Mouse (Mus musculus): ENCODE results near the gene 9230104L09Rik. TPM values are rescaled to one million over a fixed set of nuclear protein-coding genes. Genes with fewer than 3 reads are reported as not detected.

9230104L09Rik gene
- polyA plus RNA-seq, 1 experiment from 2014 or later = not detected

DNA sequence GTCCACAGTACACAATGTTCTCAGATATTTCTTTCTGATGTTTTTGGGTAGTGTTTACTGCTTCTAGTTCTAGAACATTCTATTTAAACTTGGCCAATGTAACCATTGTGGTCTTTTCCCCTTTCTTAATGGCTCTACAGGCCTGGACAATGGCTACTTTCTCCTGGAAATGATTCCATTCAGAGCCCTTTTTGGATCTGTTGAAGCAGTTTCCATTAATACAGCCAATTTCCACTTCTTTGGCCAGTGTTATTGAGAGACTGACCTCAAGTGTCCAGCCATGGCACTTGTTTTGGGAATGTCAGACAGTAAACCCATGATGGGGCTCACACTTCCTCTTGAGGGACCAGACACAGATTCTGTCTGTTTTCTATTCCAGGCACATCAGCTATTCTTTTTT lies 3.1 kb downstream of the 9230104L09Rik start:
- Histone ChIP-seq H3K27ac (ENCODE audit: low read length) (no peak overlapping the region), H3K9ac (ENCODE audit: low read length) (no peak overlapping the region), H3K4me1 (replicated peaks; ENCODE audit: control insufficient read depth, insufficient read depth, low read length) (peaks cover 5% of the 10 kb centered on the region), H3K9me3 (ENCODE audit: control insufficient read depth, low read length) (no peaks in the 10 kb centered on the region), H3K4me3 (ENCODE audit: low read length) (no peak overlapping the region), H3K27me3 (ENCODE audit: control insufficient read depth, insufficient read depth, low read depth, low read length) (no peaks in the 10 kb centered on the region), H3K36me3 (ENCODE audit: control insufficient read depth, insufficient read depth, low read length) (no peaks in the 10 kb centered on the region), H3K4me2 (ENCODE audit: low read depth, low read length) (no peak overlapping the region)
- no peak for ATAC-seq (ENCODE audit: low read depth)

DNA sequence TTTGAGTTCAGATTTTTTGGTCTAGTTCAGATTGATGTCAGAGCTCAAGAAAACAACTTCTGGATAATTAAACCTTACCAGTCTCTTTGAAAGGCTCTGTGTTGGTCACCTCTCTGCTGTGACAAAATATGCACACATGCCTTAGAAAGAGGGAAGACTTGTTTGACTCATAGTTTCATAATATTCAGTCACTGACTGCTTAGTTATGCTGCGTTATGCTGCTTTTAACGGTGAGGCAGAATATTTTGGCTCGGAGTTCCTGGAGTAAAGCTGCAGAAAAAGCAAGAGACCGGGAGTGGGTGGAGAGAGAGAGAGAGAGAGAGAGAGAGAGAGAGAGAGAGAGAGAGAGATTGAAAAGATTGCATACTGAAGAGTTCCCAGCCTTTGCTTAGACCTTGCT lies 3.8 kb downstream of the 9230104L09Rik start:
- Histone ChIP-seq H3K9ac (ENCODE audit: low read length) (no peak overlapping the region), H3K4me1 (replicated peaks; ENCODE audit: control insufficient read depth, insufficient read depth, low read length) (peaks cover 9% of the 10 kb centered on the region), H3K27me3 (ENCODE audit: control insufficient read depth, insufficient read depth, low read depth, low read length) (no peaks in the 10 kb centered on the region), H3K36me3 (ENCODE audit: control insufficient read depth, insufficient read depth, low read length) (no peaks in the 10 kb centered on the region), H3K9me3 (ENCODE audit: control insufficient read depth, low read length) (no peaks in the 10 kb centered on the region), H3K4me3 (ENCODE audit: low read length) (no peak overlapping the region), H3K4me2 (ENCODE audit: low read depth, low read length) (no peak overlapping the region), H3K27ac (ENCODE audit: low read length) (no peak overlapping the region)
- ATAC-seq (ENCODE audit: low read depth) = no peak
- 71% methylated on average over 4 of the region's 4 CpGs for WGBS

GRCm38 (mm10) chr2:148857506-148857905 lies 7.3 kb downstream of the 9230104L09Rik start:
- H3K36me3 ChIP-seq (ENCODE audit: control insufficient read depth, insufficient read depth, low read length) = no peaks in the 10 kb centered on the region
- no peak overlapping the region for H3K4me2 ChIP-seq (ENCODE audit: low read depth, low read length)
- ATAC-seq (ENCODE audit: low read depth) = no peak
- H3K9ac ChIP-seq (ENCODE audit: low read length) = no peak overlapping the region
- H3K9me3 ChIP-seq (ENCODE audit: control insufficient read depth, low read length) = no peaks in the 10 kb centered on the region
- H3K27ac ChIP-seq (ENCODE audit: low read length) = no peak overlapping the region
- peaks cover 9% of the 10 kb centered on the region for H3K4me1 ChIP-seq (replicated peaks; ENCODE audit: control insufficient read depth, insufficient read depth, low read length)
- no peaks in the 10 kb centered on the region for H3K27me3 ChIP-seq (ENCODE audit: control insufficient read depth, insufficient read depth, low read depth, low read length)
- WGBS = 68% methylated on average over 4 of the region's 4 CpGs
- no peak overlapping the region for H3K4me3 ChIP-seq (ENCODE audit: low read length)

DNA sequence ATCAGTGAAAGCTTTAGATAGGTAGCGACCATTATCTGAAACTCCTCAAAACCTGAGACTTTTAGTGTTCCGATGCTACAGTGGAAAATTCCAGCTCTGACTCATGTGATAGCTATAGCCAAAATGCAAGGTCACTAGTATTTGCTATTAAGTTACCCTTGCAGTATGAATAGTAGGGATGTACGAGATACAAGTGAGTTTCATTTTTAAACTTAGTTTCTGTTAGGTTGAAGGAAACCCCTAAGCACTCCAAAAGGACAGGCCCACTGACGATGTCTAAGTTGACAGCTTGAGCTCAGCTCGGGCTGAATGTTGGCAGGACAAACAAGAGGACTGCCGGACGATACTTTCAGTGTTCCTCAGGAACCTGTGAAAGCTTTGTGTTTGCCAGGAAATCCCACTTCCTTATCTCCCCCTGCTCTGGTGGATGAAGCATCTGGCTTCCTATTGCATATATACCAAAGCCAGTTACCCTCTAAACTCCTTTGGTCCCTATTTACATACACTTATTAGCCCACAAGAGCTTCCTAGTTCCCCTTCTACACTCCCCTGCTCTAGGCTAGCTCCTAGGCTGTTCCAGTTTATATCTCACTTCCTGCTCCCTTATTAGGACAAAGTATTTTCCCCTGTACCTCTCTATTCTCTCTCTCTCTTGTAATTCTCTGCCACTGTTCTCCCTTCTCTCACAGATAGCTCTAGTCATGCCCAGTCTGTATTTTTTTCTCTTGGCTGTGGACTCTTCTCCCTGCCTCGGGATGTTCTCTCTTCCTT lies 8.0 kb downstream of the 9230104L09Rik start:
- peaks cover 9% of the 10 kb centered on the region for H3K4me1 ChIP-seq (replicated peaks; ENCODE audit: control insufficient read depth, insufficient read depth, low read length)
- H3K9ac ChIP-seq (ENCODE audit: low read length) = peak overlapping the region; percentile 35; the same call in 1 of the 2 replicates
- H3K9me3 ChIP-seq (ENCODE audit: control insufficient read depth, low read length) = no peaks in the 10 kb centered on the region
- peak overlapping the region; percentile 16; the same call in 1 of the 2 replicates for H3K4me3 ChIP-seq (ENCODE audit: low read length)
- WGBS = 31% methylated on average over 8 of the region's 8 CpGs
- H3K27ac ChIP-seq (ENCODE audit: low read length) = peak overlapping the region; percentile 57
- H3K4me2 ChIP-seq (ENCODE audit: low read depth, low read length) = peak overlapping the region; percentile 29
- H3K27me3 ChIP-seq (ENCODE audit: control insufficient read depth, insufficient read depth, low read depth, low read length) = no peaks in the 10 kb centered on the region
- H3K36me3 ChIP-seq (ENCODE audit: control insufficient read depth, insufficient read depth, low read length) = no peaks in the 10 kb centered on the region
- peak; percentile 51 for ATAC-seq (ENCODE audit: low read depth)

GRCm38 (mm10) chr2:148851116-148851906 lies 13.5 kb downstream of the 9230104L09Rik start:
- H3K9ac ChIP-seq (ENCODE audit: low read length) = no peak overlapping the region
- H3K4me3 ChIP-seq (ENCODE audit: low read length) = no peak overlapping the region
- H3K9me3 ChIP-seq (ENCODE audit: control insufficient read depth, low read length) = no peaks in the 10 kb centered on the region
- peak overlapping the region; percentile 33; the same call in 1 of the 2 replicates for H3K4me2 ChIP-seq (ENCODE audit: low read depth, low read length)
- no peak overlapping the region for H3K27ac ChIP-seq (ENCODE audit: low read length)
- no peaks in the 10 kb centered on the region for H3K36me3 ChIP-seq (ENCODE audit: control insufficient read depth, insufficient read depth, low read length)
- no peaks in the 10 kb centered on the region for H3K27me3 ChIP-seq (ENCODE audit: control insufficient read depth, insufficient read depth, low read depth, low read length)
- peak; percentile 65 for ATAC-seq (ENCODE audit: low read depth)
- H3K4me1 ChIP-seq (replicated peaks; ENCODE audit: control insufficient read depth, insufficient read depth, low read length) = peaks cover under 1% of the 10 kb centered on the region; the same call in 1 of the 2 replicates
- 34% methylated on average over 8 of the region's 8 CpGs for WGBS

DNA sequence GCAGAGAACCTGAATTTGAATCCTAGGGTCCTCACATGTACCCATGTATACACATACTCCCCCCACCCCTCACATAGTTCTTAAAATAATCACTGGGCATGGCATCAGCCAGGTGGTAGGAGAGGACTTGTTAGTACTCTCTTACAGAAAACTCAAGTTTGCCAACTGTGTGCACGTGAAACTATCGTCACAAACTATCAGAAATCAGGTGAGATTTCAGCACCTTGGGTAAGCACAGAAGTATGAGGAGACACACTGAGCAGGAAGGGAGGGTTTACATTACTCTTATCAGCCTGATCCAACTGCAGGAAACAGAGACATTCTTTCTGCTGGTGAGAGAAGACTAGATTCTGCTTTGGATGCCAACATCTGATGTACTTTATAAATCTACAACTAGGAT lies 25.6 kb downstream of the 9230104L09Rik start:
- Histone ChIP-seq H3K4me1 (replicated peaks; ENCODE audit: control insufficient read depth, insufficient read depth, low read length) (no peaks in the 10 kb centered on the region), H3K27ac (ENCODE audit: low read length) (no peak overlapping the region), H3K4me2 (ENCODE audit: low read depth, low read length) (no peak overlapping the region), H3K4me3 (ENCODE audit: low read length) (no peak overlapping the region), H3K27me3 (ENCODE audit: control insufficient read depth, insufficient read depth, low read depth, low read length) (no peaks in the 10 kb centered on the region), H3K9ac (ENCODE audit: low read length) (no peak overlapping the region), H3K36me3 (ENCODE audit: control insufficient read depth, insufficient read depth, low read length) (no peaks in the 10 kb centered on the region), H3K9me3 (ENCODE audit: control insufficient read depth, low read length) (no peaks in the 10 kb centered on the region)
- no peak for ATAC-seq (ENCODE audit: low read depth)
- WGBS = 38% methylated on average over 2 of the region's 2 CpGs

GRCm38 (mm10) chr2:148838075-148838777 lies 26.6 kb downstream of the 9230104L09Rik start:
- H3K27ac ChIP-seq (ENCODE audit: low read length) = no peak overlapping the region
- ATAC-seq (ENCODE audit: low read depth) = 0 out of 2 replicates have a peak, but pooled peaks have one; percentile 36
- WGBS = 55% methylated on average over 5 of the region's 5 CpGs

DNA sequence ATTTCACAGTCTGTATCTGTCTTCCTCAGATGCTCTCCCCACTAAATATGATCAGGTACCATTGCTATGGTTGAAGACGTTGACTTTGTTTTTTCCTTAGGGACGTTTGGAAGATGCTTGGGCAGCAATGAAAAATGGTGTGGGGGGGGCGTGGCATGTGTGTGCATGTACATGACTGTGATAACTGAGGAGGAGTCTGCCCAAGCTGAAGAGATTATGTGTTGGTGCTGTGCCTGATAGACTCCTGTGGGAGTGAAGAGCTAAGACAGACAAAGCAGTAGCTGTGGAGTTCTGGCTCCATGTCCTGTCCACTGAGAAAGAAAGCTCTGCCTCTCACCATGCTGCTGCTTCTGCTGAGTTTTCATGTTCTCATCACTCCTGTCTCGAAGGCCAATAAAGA lies 29.9 kb downstream of the 9230104L09Rik start, which contains the start of gene Cst9:
Gene Cst9 (plus strand): TSS at position 236 of the 400 bp plus-strand sequence.
- no peaks in the 10 kb centered on the region for H3K27me3 ChIP-seq (ENCODE audit: control insufficient read depth, insufficient read depth, low read depth, low read length)
- 47% methylated on average over 4 of the region's 4 CpGs for WGBS
- H3K4me2 ChIP-seq (ENCODE audit: low read depth, low read length) = no peak within 1 kb of the TSS
- H3K4me1 ChIP-seq (replicated peaks; ENCODE audit: control insufficient read depth, insufficient read depth, low read length) = no peaks in the 10 kb centered on the region
- H3K9ac ChIP-seq (ENCODE audit: low read length) = no peak within 1 kb of the TSS
- no peak for ATAC-seq (ENCODE audit: low read depth)
- no peak within 1 kb of the TSS for H3K4me3 ChIP-seq (ENCODE audit: low read length)
- H3K27ac ChIP-seq (ENCODE audit: low read length) = no peak within 1 kb of the TSS
- no peaks in the 10 kb centered on the region for H3K36me3 ChIP-seq (ENCODE audit: control insufficient read depth, insufficient read depth, low read length)
- no peaks in the 10 kb centered on the region for H3K9me3 ChIP-seq (ENCODE audit: control insufficient read depth, low read length)

More at GRCm38 (mm10) chr2:148838075-148838777, 26.6 kb downstream of the 9230104L09Rik start:
- no peak overlapping the region for H3K9ac ChIP-seq (ENCODE audit: low read length)
- no peak overlapping the region for H3K4me2 ChIP-seq (ENCODE audit: low read depth, low read length)
- no peak overlapping the region for H3K4me3 ChIP-seq (ENCODE audit: low read length)
- no peaks in the 10 kb centered on the region for H3K36me3 ChIP-seq (ENCODE audit: control insufficient read depth, insufficient read depth, low read length)
- H3K9me3 ChIP-seq (ENCODE audit: control insufficient read depth, low read length) = no peaks in the 10 kb centered on the region
- H3K27me3 ChIP-seq (ENCODE audit: control insufficient read depth, insufficient read depth, low read depth, low read length) = no peaks in the 10 kb centered on the region
- no peaks in the 10 kb centered on the region for H3K4me1 ChIP-seq (replicated peaks; ENCODE audit: control insufficient read depth, insufficient read depth, low read length)

DNA sequence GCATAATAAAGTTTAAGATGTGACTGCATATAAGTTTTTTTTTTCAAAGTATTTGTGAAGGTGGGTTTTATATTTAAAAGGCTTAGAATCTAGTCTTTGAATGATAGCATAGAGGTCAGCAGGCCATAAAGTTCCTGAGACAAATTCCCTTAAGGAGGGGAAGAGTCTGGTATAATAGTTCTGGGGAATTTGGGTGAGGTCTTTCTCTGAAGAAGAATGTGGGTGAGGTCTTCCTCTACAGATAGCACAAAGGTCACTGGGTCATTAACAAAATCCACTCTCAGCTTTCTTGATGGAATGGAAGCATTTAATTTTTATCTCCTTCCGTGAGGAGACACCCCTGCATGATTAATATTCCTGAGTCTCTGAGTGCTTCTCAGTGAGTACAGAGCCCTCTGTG lies 38.9 kb downstream of the 9230104L09Rik start:
- no peak overlapping the region for H3K9ac ChIP-seq (ENCODE audit: low read length)
- no peaks in the 10 kb centered on the region for H3K4me1 ChIP-seq (replicated peaks; ENCODE audit: control insufficient read depth, insufficient read depth, low read length)
- H3K36me3 ChIP-seq (ENCODE audit: control insufficient read depth, insufficient read depth, low read length) = no peaks in the 10 kb centered on the region
- no peak overlapping the region for H3K4me2 ChIP-seq (ENCODE audit: low read depth, low read length)
- H3K27ac ChIP-seq (ENCODE audit: low read length) = no peak overlapping the region
- 24% methylated on average over 1 of the region's 1 CpGs for WGBS
- no peaks in the 10 kb centered on the region for H3K27me3 ChIP-seq (ENCODE audit: control insufficient read depth, insufficient read depth, low read depth, low read length)
- H3K4me3 ChIP-seq (ENCODE audit: low read length) = no peak overlapping the region
- no peaks in the 10 kb centered on the region for H3K9me3 ChIP-seq (ENCODE audit: control insufficient read depth, low read length)
- ATAC-seq (ENCODE audit: low read depth) = no peak

Data from lung, embryonic 16.5 days (tissue).